Mouse (Mus musculus): ENCODE measurements at regions not wholly inside any gene's neighbourhood (a gene's known extent, or its start where the extent isn't known, plus 50 kb on each side); places are given as distances from the start of the nearest gene placed in this dataset.

DNA sequence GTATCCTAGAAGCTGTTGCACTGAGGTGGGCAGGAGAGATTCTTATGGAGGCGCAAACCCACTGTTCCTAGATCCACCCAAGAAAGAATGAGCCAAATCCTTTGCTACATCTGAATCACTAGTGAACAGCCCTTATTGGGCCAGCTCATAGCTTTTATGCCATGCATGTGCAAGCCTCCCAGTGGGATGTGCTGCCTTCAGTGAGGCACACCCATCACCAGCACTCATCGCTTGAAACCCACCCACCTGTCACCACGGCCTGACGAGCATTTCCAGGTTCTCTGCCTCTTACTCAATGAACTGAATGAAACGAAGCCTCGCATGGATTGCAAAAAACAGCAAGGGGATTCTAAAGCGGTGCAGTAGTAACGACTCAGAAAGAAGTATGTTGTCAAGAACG lies 98.3 kb upstream of the Zmiz1 start:
- ATAC-seq (replicated peaks; ENCODE audit: extremely low read depth, insufficient read depth, low FRiP score), result no peak
- no peak overlapping the region for H3K9ac ChIP-seq (ENCODE audit: low read length)
- no peaks in the 10 kb centered on the region for H3K36me3 ChIP-seq (ENCODE audit: control insufficient read depth, insufficient read depth)
- WGBS, result 51% methylated on average over 9 of the region's 9 CpGs
- H3K4me1 ChIP-seq (ENCODE audit: control insufficient read depth, insufficient read depth, low read length), result peaks cover 22% of the 10 kb centered on the region
- no peak overlapping the region for H3K4me2 ChIP-seq (ENCODE audit: low read depth, low read length)
- 0 out of 2 replicates have a peak overlapping the region, but pooled peaks have one; percentile 24 for H3K27ac ChIP-seq (ENCODE audit: low read length)
- H3K4me3 ChIP-seq (ENCODE audit: low read length), result no peak overlapping the region
- no peaks in the 10 kb centered on the region for H3K9me3 ChIP-seq (replicated peaks; ENCODE audit: control insufficient read depth, low read length)
- no peaks in the 10 kb centered on the region for H3K27me3 ChIP-seq (ENCODE audit: control insufficient read depth, insufficient read depth, low read length)

DNA sequence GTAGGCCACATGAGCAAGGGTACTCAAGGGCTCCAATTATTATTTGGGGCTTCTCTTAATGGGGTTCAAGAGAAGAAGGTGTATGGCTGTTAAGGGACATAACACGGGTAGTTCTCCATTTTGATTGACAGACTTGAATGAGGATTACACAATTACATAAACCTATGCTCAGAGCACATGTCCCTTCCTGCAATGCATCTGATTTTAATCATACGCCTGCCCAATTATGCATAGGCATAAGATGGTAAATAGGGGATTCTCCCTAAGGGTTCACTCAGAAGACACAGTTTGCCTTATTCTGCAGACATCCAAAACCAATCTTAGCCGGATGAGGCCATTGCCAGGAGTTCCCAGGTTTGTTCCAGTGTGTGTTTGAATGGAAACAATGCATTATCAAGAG lies 97.9 kb upstream of the Zmiz1 start:
- no peak overlapping the region for H3K9ac ChIP-seq (ENCODE audit: low read length)
- 72% methylated on average over 3 of the region's 3 CpGs for WGBS

GRCm38 (mm10) chr14:25362771-25363170 lies 96.2 kb upstream of the Zmiz1 start:
- Histone ChIP-seq H3K9ac (ENCODE audit: low read length) (no peak overlapping the region), H3K36me3 (ENCODE audit: control insufficient read depth, insufficient read depth) (no peaks in the 10 kb centered on the region), H3K27ac (ENCODE audit: low read length) (no peak overlapping the region), H3K27me3 (ENCODE audit: control insufficient read depth, insufficient read depth, low read length) (no peaks in the 10 kb centered on the region), H3K4me3 (ENCODE audit: low read length) (no peak overlapping the region), H3K9me3 (replicated peaks; ENCODE audit: control insufficient read depth, low read length) (no peaks in the 10 kb centered on the region), H3K4me1 (ENCODE audit: control insufficient read depth, insufficient read depth, low read length) (peaks cover 31% of the 10 kb centered on the region), H3K4me2 (ENCODE audit: low read depth, low read length) (no peak overlapping the region)
- no peak for ATAC-seq (replicated peaks; ENCODE audit: extremely low read depth, insufficient read depth, low FRiP score)
- 22% methylated on average over 1 of the region's 1 CpGs for WGBS

More for the DNA sequence above, 97.9 kb upstream of the Zmiz1 start:
- H3K36me3 ChIP-seq (ENCODE audit: control insufficient read depth, insufficient read depth), result no peaks in the 10 kb centered on the region
- H3K4me2 ChIP-seq (ENCODE audit: low read depth, low read length), result no peak overlapping the region
- no peaks in the 10 kb centered on the region for H3K27me3 ChIP-seq (ENCODE audit: control insufficient read depth, insufficient read depth, low read length)
- peaks cover 26% of the 10 kb centered on the region for H3K4me1 ChIP-seq (ENCODE audit: control insufficient read depth, insufficient read depth, low read length)
- H3K4me3 ChIP-seq (ENCODE audit: low read length), result no peak overlapping the region
- H3K9me3 ChIP-seq (replicated peaks; ENCODE audit: control insufficient read depth, low read length), result no peaks in the 10 kb centered on the region
- H3K27ac ChIP-seq (ENCODE audit: low read length), result no peak overlapping the region
- no peak for ATAC-seq (replicated peaks; ENCODE audit: extremely low read depth, insufficient read depth, low FRiP score)

- H3K36me3 ChIP-seq (ENCODE audit: control insufficient read depth, insufficient read depth), result 0 out of 2 replicates have a peak, but pooled peaks cover 2% of the 10 kb centered on the region
- no peak overlapping the region for H3K4me2 ChIP-seq (ENCODE audit: low read depth, low read length)
- H3K4me3 ChIP-seq (ENCODE audit: low read length), result no peak overlapping the region
- peak; percentile 55 for ATAC-seq (replicated peaks; ENCODE audit: extremely low read depth, insufficient read depth, low FRiP score)
- H3K4me1 ChIP-seq (ENCODE audit: control insufficient read depth, insufficient read depth, low read length), result peaks cover 25% of the 10 kb centered on the region
- H3K27ac ChIP-seq (ENCODE audit: low read length), result peak overlapping the region; percentile 51
- no peaks in the 10 kb centered on the region for H3K27me3 ChIP-seq (ENCODE audit: control insufficient read depth, insufficient read depth, low read length)
- 30% methylated on average over 10 of the region's 10 CpGs for WGBS
- H3K9me3 ChIP-seq (replicated peaks; ENCODE audit: control insufficient read depth, low read length), result no peaks in the 10 kb centered on the region; the same call in 1 of the 2 replicates
- H3K9ac ChIP-seq (ENCODE audit: low read length), result no peak overlapping the region
Observed at GRCm38 (mm10) chr14:25365226-25365800, 93.7 kb upstream of the Zmiz1 start.

- 71% methylated on average over 5 of the region's 5 CpGs for WGBS
- Histone ChIP-seq H3K4me3 (ENCODE audit: low read length) (no peak overlapping the region), H3K27ac (ENCODE audit: low read length) (no peak overlapping the region), H3K4me1 (ENCODE audit: control insufficient read depth, insufficient read depth, low read length) (peaks cover 27% of the 10 kb centered on the region), H3K9ac (ENCODE audit: low read length) (no peak overlapping the region), H3K9me3 (replicated peaks; ENCODE audit: control insufficient read depth, low read length) (no peaks in the 10 kb centered on the region; the same call in 1 of the 2 replicates), H3K4me2 (ENCODE audit: low read depth, low read length) (no peak overlapping the region), H3K27me3 (ENCODE audit: control insufficient read depth, insufficient read depth, low read length) (no peaks in the 10 kb centered on the region), H3K36me3 (ENCODE audit: control insufficient read depth, insufficient read depth) (0 out of 2 replicates have a peak, but pooled peaks cover 2% of the 10 kb centered on the region)
- no peak for ATAC-seq (replicated peaks; ENCODE audit: extremely low read depth, insufficient read depth, low FRiP score)
Observed at GRCm38 (mm10) chr14:25366009-25366408, 93.0 kb upstream of the Zmiz1 start.

GRCm38 (mm10) chr14:25370306-25371020 lies 88.5 kb upstream of the Zmiz1 start:
- Histone ChIP-seq H3K9me3 (replicated peaks; ENCODE audit: control insufficient read depth, low read length) (no peaks in the 10 kb centered on the region; the same call in 1 of the 2 replicates), H3K36me3 (ENCODE audit: control insufficient read depth, insufficient read depth) (0 out of 2 replicates have a peak, but pooled peaks cover 2% of the 10 kb centered on the region), H3K4me3 (ENCODE audit: low read length) (no peak overlapping the region), H3K27me3 (ENCODE audit: control insufficient read depth, insufficient read depth, low read length) (no peaks in the 10 kb centered on the region), H3K4me1 (ENCODE audit: control insufficient read depth, insufficient read depth, low read length) (peaks cover 31% of the 10 kb centered on the region), H3K27ac (ENCODE audit: low read length) (peak overlapping the region; percentile 64), H3K4me2 (ENCODE audit: low read depth, low read length) (no peak overlapping the region), H3K9ac (ENCODE audit: low read length) (no peak overlapping the region)
- 79% methylated on average over 6 of the region's 6 CpGs for WGBS
- ATAC-seq (replicated peaks; ENCODE audit: extremely low read depth, insufficient read depth, low FRiP score), result no peak

- Histone ChIP-seq H3K4me1 (ENCODE audit: control insufficient read depth, insufficient read depth, low read length) (peaks cover 26% of the 10 kb centered on the region), H3K9me3 (replicated peaks; ENCODE audit: control insufficient read depth, low read length) (no peaks in the 10 kb centered on the region; the same call in 1 of the 2 replicates), H3K27ac (ENCODE audit: low read length) (peak overlapping the region; percentile 64), H3K9ac (ENCODE audit: low read length) (peak overlapping the region; percentile 53), H3K27me3 (ENCODE audit: control insufficient read depth, insufficient read depth, low read length) (no peaks in the 10 kb centered on the region), H3K4me3 (ENCODE audit: low read length) (no peak overlapping the region), H3K4me2 (ENCODE audit: low read depth, low read length) (no peak overlapping the region), H3K36me3 (ENCODE audit: control insufficient read depth, insufficient read depth) (0 out of 2 replicates have a peak, but pooled peaks cover 2% of the 10 kb centered on the region)
- 43% methylated on average over 5 of the region's 5 CpGs for WGBS
- ATAC-seq (replicated peaks; ENCODE audit: extremely low read depth, insufficient read depth, low FRiP score), result no peak
Observed at GRCm38 (mm10) chr14:25371021-25371400, 88.0 kb upstream of the Zmiz1 start.

DNA sequence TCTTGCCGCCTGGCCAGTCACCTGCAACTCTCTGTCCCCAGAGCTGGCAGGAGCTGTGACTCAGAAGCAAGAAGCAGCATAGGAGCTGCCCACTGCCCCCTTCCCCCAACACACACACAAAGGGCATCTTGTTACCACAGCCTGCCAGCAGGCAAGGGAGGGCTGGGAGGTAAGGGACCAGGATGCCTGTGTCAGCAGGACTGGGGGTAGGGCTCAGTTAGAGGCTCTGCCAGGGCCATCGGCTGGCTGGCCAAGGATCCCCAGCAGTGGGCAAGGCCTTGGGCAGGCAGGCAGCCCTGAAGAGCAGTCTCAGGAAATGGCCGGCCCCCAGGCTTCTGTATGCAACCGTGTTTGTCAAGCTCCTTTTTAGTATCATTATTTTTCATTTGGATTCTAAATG lies 87.3 kb upstream of the Zmiz1 start:
- H3K4me1 ChIP-seq (ENCODE audit: control insufficient read depth, insufficient read depth, low read length), result peaks cover 20% of the 10 kb centered on the region
- H3K4me2 ChIP-seq (ENCODE audit: low read depth, low read length), result no peak overlapping the region
- no peak overlapping the region for H3K4me3 ChIP-seq (ENCODE audit: low read length)
- no peaks in the 10 kb centered on the region; the same call in 1 of the 2 replicates for H3K9me3 ChIP-seq (replicated peaks; ENCODE audit: control insufficient read depth, low read length)
- 41% methylated on average over 4 of the region's 4 CpGs for WGBS
- no peaks in the 10 kb centered on the region for H3K27me3 ChIP-seq (ENCODE audit: control insufficient read depth, insufficient read depth, low read length)
- ATAC-seq (replicated peaks; ENCODE audit: extremely low read depth, insufficient read depth, low FRiP score), result peak; percentile 46; the same call in 1 of the 2 replicates
- H3K27ac ChIP-seq (ENCODE audit: low read length), result peak overlapping the region; percentile 64; the same call in 1 of the 2 replicates
- 0 out of 2 replicates have a peak, but pooled peaks cover 2% of the 10 kb centered on the region for H3K36me3 ChIP-seq (ENCODE audit: control insufficient read depth, insufficient read depth)
- H3K9ac ChIP-seq (ENCODE audit: low read length), result peak overlapping the region; percentile 53

- H3K27ac ChIP-seq (ENCODE audit: low read length), result no peak overlapping the region
- peaks cover 28% of the 10 kb centered on the region for H3K4me1 ChIP-seq (ENCODE audit: control insufficient read depth, insufficient read depth, low read length)
- H3K9me3 ChIP-seq (replicated peaks; ENCODE audit: control insufficient read depth, low read length), result no peaks in the 10 kb centered on the region; the same call in 1 of the 2 replicates
- 50% methylated on average over 4 of the region's 4 CpGs for WGBS
- no peaks in the 10 kb centered on the region for H3K27me3 ChIP-seq (ENCODE audit: control insufficient read depth, insufficient read depth, low read length)
- H3K4me3 ChIP-seq (ENCODE audit: low read length), result no peak overlapping the region
- 0 out of 2 replicates have a peak, but pooled peaks cover 2% of the 10 kb centered on the region for H3K36me3 ChIP-seq (ENCODE audit: control insufficient read depth, insufficient read depth)
- no peak overlapping the region for H3K9ac ChIP-seq (ENCODE audit: low read length)
- no peak overlapping the region for H3K4me2 ChIP-seq (ENCODE audit: low read depth, low read length)
- ATAC-seq (replicated peaks; ENCODE audit: extremely low read depth, insufficient read depth, low FRiP score), result no peak
Observed at GRCm38 (mm10) chr14:25372581-25372980, 86.4 kb upstream of the Zmiz1 start.

Data from heart, embryonic 16.5 days (tissue).